Mouse (Mus musculus): Measurements from ENCODE around the gene Mob1b.

DNA sequence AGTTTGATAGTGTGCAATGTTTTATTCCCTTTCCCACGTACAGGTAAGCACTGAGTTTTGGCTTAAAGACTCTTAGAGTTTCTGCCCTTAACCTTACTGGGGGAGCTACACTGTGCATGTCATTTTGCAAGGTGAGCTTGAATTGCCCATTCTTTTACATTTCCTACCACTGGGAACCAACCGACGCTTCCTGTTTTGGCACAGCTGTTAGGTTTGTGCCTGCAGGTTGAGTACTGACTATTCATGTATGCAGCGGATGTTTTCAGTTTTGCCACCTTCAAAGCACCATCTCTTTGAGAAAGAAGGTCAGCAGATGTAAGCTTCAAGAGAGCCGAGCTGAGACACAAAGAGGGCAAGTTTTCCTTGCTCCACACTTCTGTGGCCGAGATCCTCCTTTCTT lies 45.5 kb downstream of the Mob1b start:
- TF ChIP-seq CTCF (conservative IDR thresholded peaks at IDR 0.05; ENCODE audit: insufficient read depth, insufficient read length, low read depth, low read length): no peak
- no peak for TF ChIP-seq POLR2A (IDR thresholded peaks at IDR 0.05; ENCODE audit: low read depth, low read length)

Data from kidney, adult 2 months (tissue).